Mouse (Mus musculus): ENCODE measurements at regions not wholly inside any gene's neighbourhood (a gene's known extent, or its start where the extent isn't known, plus 50 kb on each side); places are given as distances from the start of the nearest gene placed in this dataset.

- DNase-seq (ENCODE audit: low spot score), result no peak
These were observed 487.7 kb upstream of the Hs6st1 start for GRCm38 (mm10) chr1:35580474-35580873.

- no peak for DNase-seq (ENCODE audit: low spot score)
These were observed 480.3 kb upstream of the Hs6st1 start for GRCm38 (mm10) chr1:35587900-35588299.

- DNase-seq (ENCODE audit: low spot score), result no peak
These were observed 479.3 kb upstream of the Hs6st1 start for GRCm38 (mm10) chr1:35588939-35589338.

GRCm38 (mm10) chr1:35600847-35601246 lies 467.4 kb upstream of the Hs6st1 start:
- no peak for DNase-seq (ENCODE audit: low spot score)

GRCm38 (mm10) chr1:35615131-35615530 lies 453.1 kb upstream of the Hs6st1 start:
- DNase-seq (ENCODE audit: low spot score), result no peak

GRCm38 (mm10) chr1:35619476-35619875 lies 448.7 kb upstream of the Hs6st1 start:
- DNase-seq (ENCODE audit: low spot score), result no peak

- DNase-seq (ENCODE audit: low spot score), result no peak
These were observed 425.6 kb upstream of the Hs6st1 start for GRCm38 (mm10) chr1:35642595-35642994.

- no peak for DNase-seq (ENCODE audit: low spot score)
These were observed 414.9 kb upstream of the Hs6st1 start for GRCm38 (mm10) chr1:35653119-35653956.

- no peak for DNase-seq (ENCODE audit: low spot score)
These were observed 405.2 kb upstream of the Hs6st1 start for GRCm38 (mm10) chr1:35663006-35663405.

- no peak for DNase-seq (ENCODE audit: low spot score)
These were observed 394.7 kb upstream of the Hs6st1 start for GRCm38 (mm10) chr1:35673524-35673923.

- DNase-seq (ENCODE audit: low spot score), result no peak
These were observed 394.2 kb upstream of the Hs6st1 start for GRCm38 (mm10) chr1:35673992-35674391.

- DNase-seq (ENCODE audit: low spot score), result no peak
These were observed 385.7 kb upstream of the Hs6st1 start for GRCm38 (mm10) chr1:35682511-35682949.

- DNase-seq (ENCODE audit: low spot score), result no peak
These were observed 382.5 kb upstream of the Hs6st1 start for GRCm38 (mm10) chr1:35685651-35686050.

GRCm38 (mm10) chr1:35694349-35694748 lies 373.9 kb upstream of the Hs6st1 start:
- no peak for DNase-seq (ENCODE audit: low spot score)

GRCm38 (mm10) chr1:35694775-35695591 lies 373.2 kb upstream of the Hs6st1 start:
- DNase-seq (ENCODE audit: low spot score), result no peak

- no peak for DNase-seq (ENCODE audit: low spot score)
These were observed 371.0 kb upstream of the Hs6st1 start for GRCm38 (mm10) chr1:35697218-35697617.

GRCm38 (mm10) chr1:35697834-35698500 lies 370.2 kb upstream of the Hs6st1 start:
- DNase-seq (ENCODE audit: low spot score), result no peak

- DNase-seq (ENCODE audit: low spot score), result no peak
These were observed 365.6 kb upstream of the Hs6st1 start for GRCm38 (mm10) chr1:35702585-35702984.

GRCm38 (mm10) chr1:35706336-35706735 lies 361.9 kb upstream of the Hs6st1 start:
- no peak for DNase-seq (ENCODE audit: low spot score)

- DNase-seq (ENCODE audit: low spot score), result no peak
These were observed 359.9 kb upstream of the Hs6st1 start for GRCm38 (mm10) chr1:35708176-35708788.

GRCm38 (mm10) chr1:35709214-35709613 lies 359.0 kb upstream of the Hs6st1 start:
- DNase-seq (ENCODE audit: low spot score), result no peak

- DNase-seq (ENCODE audit: low spot score), result no peak
These were observed 354.2 kb upstream of the Hs6st1 start for GRCm38 (mm10) chr1:35713961-35714360.
